Mouse (Mus musculus): ENCODE results near the gene Spock1. TPM values are rescaled to one million over a fixed set of nuclear protein-coding genes. Genes with fewer than 3 reads are reported as not detected.

Spock1 gene
- polyA plus RNA-seq, 1 experiment, result 0.23 TPM

GRCm38 (mm10) chr13:57876966-57877365, 31.2 kb downstream of the Spock1 start:
- TF ChIP-seq CTCF (IDR thresholded peaks at IDR 0.05; ENCODE audit: borderline replicate concordance, insufficient read depth, low read length) (no peak), POLR2A (IDR thresholded peaks at IDR 0.05; ENCODE audit: low read depth, low read length) (no peak)
- Histone ChIP-seq H3K4me3 (ENCODE audit: insufficient read depth, low read length) (no peak overlapping the region), H3K27ac (ENCODE audit: insufficient read depth, low read length) (no peak overlapping the region), H3K4me1 (ENCODE audit: control insufficient read depth, insufficient read depth, low read length) (no peaks in the 10 kb centered on the region)

GRCm38 (mm10) chr13:57870058-57870457, 38.1 kb downstream of the Spock1 start:
- TF ChIP-seq POLR2A (IDR thresholded peaks at IDR 0.05; ENCODE audit: low read depth, low read length) (no peak), CTCF (IDR thresholded peaks at IDR 0.05; ENCODE audit: borderline replicate concordance, insufficient read depth, low read length) (no peak)
- H3K4me3 ChIP-seq (ENCODE audit: insufficient read depth, low read length), result no peak overlapping the region
- no peaks in the 10 kb centered on the region for H3K4me1 ChIP-seq (ENCODE audit: control insufficient read depth, insufficient read depth, low read length)
- no peak overlapping the region for H3K27ac ChIP-seq (ENCODE audit: insufficient read depth, low read length)

DNA sequence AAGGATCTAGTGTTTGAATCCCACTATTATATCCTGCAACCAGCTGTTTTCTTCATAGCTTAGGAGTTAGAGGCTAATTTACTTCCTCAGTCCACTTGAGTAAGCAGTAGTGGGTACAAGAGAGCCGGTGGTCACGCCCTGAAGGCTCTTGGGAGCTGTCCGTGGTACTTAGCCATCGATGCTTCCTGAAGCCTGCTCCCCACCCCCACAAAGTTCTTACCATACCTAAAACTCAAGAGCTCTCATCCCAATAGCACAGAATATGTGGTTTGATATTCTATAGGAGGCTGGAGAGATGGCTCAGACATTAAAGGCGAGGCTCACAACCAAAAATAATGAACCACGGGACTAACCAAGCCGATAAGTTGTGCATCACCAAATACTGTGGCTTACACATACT, 40.5 kb downstream of the Spock1 start:
- Histone ChIP-seq H3K27ac (ENCODE audit: insufficient read depth, low read length) (no peak overlapping the region), H3K4me1 (ENCODE audit: control insufficient read depth, insufficient read depth, low read length) (no peaks in the 10 kb centered on the region), H3K4me3 (ENCODE audit: insufficient read depth, low read length) (no peak overlapping the region)
- TF ChIP-seq POLR2A (IDR thresholded peaks at IDR 0.05; ENCODE audit: low read depth, low read length) (no peak), CTCF (IDR thresholded peaks at IDR 0.05; ENCODE audit: borderline replicate concordance, insufficient read depth, low read length) (no peak)

GRCm38 (mm10) chr13:57865029-57865428, 43.1 kb downstream of the Spock1 start:
- Histone ChIP-seq H3K4me1 (ENCODE audit: control insufficient read depth, insufficient read depth, low read length) (no peaks in the 10 kb centered on the region), H3K4me3 (ENCODE audit: insufficient read depth, low read length) (no peak overlapping the region), H3K27ac (ENCODE audit: insufficient read depth, low read length) (no peak overlapping the region)
- no peak for TF ChIP-seq POLR2A (IDR thresholded peaks at IDR 0.05; ENCODE audit: low read depth, low read length)
- TF ChIP-seq CTCF (IDR thresholded peaks at IDR 0.05; ENCODE audit: borderline replicate concordance, insufficient read depth, low read length), result no peak

DNA sequence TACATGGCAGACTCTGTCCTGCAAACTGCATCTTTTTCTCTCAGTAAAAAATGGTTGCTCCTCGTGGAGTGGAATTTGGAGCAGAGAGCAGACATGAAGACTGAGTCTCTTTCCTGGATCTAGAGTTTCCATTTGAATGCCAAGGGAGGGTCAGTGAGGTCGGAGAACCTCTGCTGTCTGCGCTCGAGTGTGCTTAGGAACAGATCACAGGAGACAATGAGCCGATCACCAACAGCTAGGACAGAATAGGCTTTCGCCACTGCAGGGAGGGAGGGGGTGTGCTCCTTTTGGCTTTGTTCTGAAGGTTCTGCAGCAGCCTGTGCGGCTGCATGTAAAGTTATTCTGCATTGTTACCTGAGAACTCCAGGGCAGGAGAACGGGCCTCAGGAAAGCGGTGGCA, 49.6 kb downstream of the Spock1 start:
- Histone ChIP-seq H3K4me1 (ENCODE audit: control insufficient read depth, insufficient read depth, low read length) (no peaks in the 10 kb centered on the region), H3K4me3 (ENCODE audit: insufficient read depth, low read length) (no peak overlapping the region), H3K27ac (ENCODE audit: insufficient read depth, low read length) (no peak overlapping the region)
- TF ChIP-seq CTCF (IDR thresholded peaks at IDR 0.05; ENCODE audit: borderline replicate concordance, insufficient read depth, low read length) (no peak), POLR2A (IDR thresholded peaks at IDR 0.05; ENCODE audit: low read depth, low read length) (no peak)

DNA sequence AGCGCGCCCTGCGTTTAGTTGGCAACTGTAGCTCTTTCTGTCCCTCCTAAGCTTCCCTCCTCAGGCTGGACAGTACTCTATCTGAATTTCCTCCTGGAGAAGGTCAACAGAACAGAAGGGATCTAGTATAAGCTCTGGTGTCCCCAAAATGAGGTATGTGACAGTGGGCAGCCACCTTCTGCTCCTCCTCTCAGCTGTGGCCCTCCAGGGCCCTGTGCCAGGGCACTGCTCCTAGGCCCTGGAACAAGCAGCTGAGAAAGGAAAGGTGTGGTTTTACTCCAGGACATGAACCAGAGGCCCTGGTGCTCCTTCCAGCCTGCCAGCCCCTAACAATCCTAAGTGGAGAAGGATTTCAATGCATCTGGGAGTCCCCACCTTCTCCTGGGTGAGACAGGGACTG, 51.1 kb downstream of the Spock1 start:
- no peaks in the 10 kb centered on the region for H3K4me1 ChIP-seq (ENCODE audit: control insufficient read depth, insufficient read depth, low read length)
- H3K27ac ChIP-seq (ENCODE audit: insufficient read depth, low read length), result no peak overlapping the region
- no peak for TF ChIP-seq CTCF (IDR thresholded peaks at IDR 0.05; ENCODE audit: borderline replicate concordance, insufficient read depth, low read length)
- TF ChIP-seq POLR2A (IDR thresholded peaks at IDR 0.05; ENCODE audit: low read depth, low read length), result no peak
- H3K4me3 ChIP-seq (ENCODE audit: insufficient read depth, low read length), result no peak overlapping the region

GRCm38 (mm10) chr13:57856311-57856853, 51.8 kb downstream of the Spock1 start:
- H3K4me1 ChIP-seq (ENCODE audit: control insufficient read depth, insufficient read depth, low read length), result no peaks in the 10 kb centered on the region

GRCm38 (mm10) chr13:57855766-57856165, 52.4 kb downstream of the Spock1 start:
- Histone ChIP-seq H3K27ac (ENCODE audit: insufficient read depth, low read length) (no peak overlapping the region), H3K4me1 (ENCODE audit: control insufficient read depth, insufficient read depth, low read length) (no peaks in the 10 kb centered on the region), H3K4me3 (ENCODE audit: insufficient read depth, low read length) (no peak overlapping the region)
- TF ChIP-seq POLR2A (IDR thresholded peaks at IDR 0.05; ENCODE audit: low read depth, low read length) (no peak), CTCF (IDR thresholded peaks at IDR 0.05; ENCODE audit: borderline replicate concordance, insufficient read depth, low read length) (no peak)

More at GRCm38 (mm10) chr13:57856311-57856853, 51.8 kb downstream of the Spock1 start:
- Histone ChIP-seq H3K27ac (ENCODE audit: insufficient read depth, low read length) (no peak overlapping the region), H3K4me3 (ENCODE audit: insufficient read depth, low read length) (no peak overlapping the region)
- TF ChIP-seq CTCF (IDR thresholded peaks at IDR 0.05; ENCODE audit: borderline replicate concordance, insufficient read depth, low read length), result no peak
- TF ChIP-seq POLR2A (IDR thresholded peaks at IDR 0.05; ENCODE audit: low read depth, low read length), result no peak

- Histone ChIP-seq H3K4me1 (ENCODE audit: control insufficient read depth, insufficient read depth, low read length) (no peaks in the 10 kb centered on the region), H3K4me3 (ENCODE audit: insufficient read depth, low read length) (no peak overlapping the region), H3K27ac (ENCODE audit: insufficient read depth, low read length) (no peak overlapping the region)
- TF ChIP-seq CTCF (IDR thresholded peaks at IDR 0.05; ENCODE audit: borderline replicate concordance, insufficient read depth, low read length) (no peak), POLR2A (IDR thresholded peaks at IDR 0.05; ENCODE audit: low read depth, low read length) (no peak)
Measured at GRCm38 (mm10) chr13:57854416-57854815, 53.7 kb downstream of the Spock1 start.

- H3K27ac ChIP-seq (ENCODE audit: insufficient read depth, low read length), result no peak overlapping the region
Measured at GRCm38 (mm10) chr13:57853621-57854020, 54.5 kb downstream of the Spock1 start.

More at GRCm38 (mm10) chr13:57853621-57854020, 54.5 kb downstream of the Spock1 start:
- no peak for TF ChIP-seq CTCF (IDR thresholded peaks at IDR 0.05; ENCODE audit: borderline replicate concordance, insufficient read depth, low read length)
- no peak for TF ChIP-seq POLR2A (IDR thresholded peaks at IDR 0.05; ENCODE audit: low read depth, low read length)
- no peaks in the 10 kb centered on the region for H3K4me1 ChIP-seq (ENCODE audit: control insufficient read depth, insufficient read depth, low read length)
- no peak overlapping the region for H3K4me3 ChIP-seq (ENCODE audit: insufficient read depth, low read length)
